Mouse (Mus musculus) brain, embryonic 14.5 days (tissue): ENCODE results near the gene Raet1d.
"Not testable (repeated sequence)": the region's sequence is repeated elsewhere in the genome, so short reads cannot be mapped to it uniquely, and the experiment has no call there.

Source experiments
- CTCF ChIP-seq: fragments of 200-500 bp; IDR thresholded peaks from 2 replicates; pipeline ENCODE4 v1.5.1; 2012; ENCODE audit warnings: inconsistent platforms, mild to moderate bottlenecking, moderate library complexity, borderline replicate concordance; ENCODE audit not compliant: insufficient read depth, insufficient read length; ENCODE audit errors: extremely low read depth
- POLR2A ChIP-seq: fragments of 200-500 bp; IDR thresholded peaks from 2 replicates; pipeline ENCODE4 v1.6.1; 2012; ENCODE audit warnings: mild to moderate bottlenecking, inconsistent platforms, borderline replicate concordance; ENCODE audit not compliant: poor library complexity, insufficient read depth, insufficient read length, severe bottlenecking; ENCODE audit errors: extremely low read depth

DNA sequence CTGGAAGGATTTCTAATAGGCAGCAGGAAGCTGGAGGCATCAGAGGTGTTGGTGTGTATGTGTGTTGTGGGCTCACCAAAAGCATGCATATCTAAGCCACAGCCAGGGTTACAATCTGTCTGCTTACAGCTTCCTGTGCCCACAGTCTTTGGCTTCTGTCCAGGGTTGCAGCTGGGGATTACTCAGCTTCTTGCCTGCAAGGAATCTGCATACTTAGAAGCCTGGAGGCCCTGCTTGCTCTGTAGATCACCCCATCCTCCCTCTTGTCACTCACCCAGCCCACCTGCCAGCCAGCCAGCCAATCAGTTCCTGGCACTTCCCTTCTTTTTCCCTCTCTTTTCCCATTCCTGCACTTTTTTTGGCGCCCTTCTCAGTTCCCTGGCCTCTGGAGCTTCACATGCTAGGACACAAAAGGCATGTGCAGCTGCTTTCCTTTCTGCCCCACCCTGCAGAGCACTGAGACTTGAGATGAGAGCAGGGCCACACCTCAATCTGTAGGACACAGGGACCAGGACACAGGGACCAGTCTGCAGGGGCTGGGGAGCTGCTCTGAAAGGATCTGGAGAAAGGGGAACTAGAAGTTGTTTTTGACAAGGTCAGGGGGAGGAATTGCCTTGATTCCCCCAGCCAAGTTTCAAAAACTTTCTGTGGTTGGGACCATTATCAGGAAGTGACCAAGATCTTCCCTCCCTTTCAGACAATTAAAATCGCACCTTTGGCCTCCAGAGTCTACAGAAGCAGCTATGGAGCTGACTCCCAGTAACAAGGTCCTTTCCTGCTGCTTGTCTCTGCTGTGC, 32.9 kb downstream of the Raet1d start:
- not testable (repeated sequence) for TF ChIP-seq CTCF, POLR2A
